Mouse (Mus musculus) layer of hippocampus, postnatal 10 days (tissue): ENCODE measurements around the gene Hist1h2bg. TPM values are rescaled to one million over a fixed set of nuclear protein-coding genes. Genes with fewer than 3 reads are reported as not detected.

Source experiments
- DNase-seq, 2 experiments: peaks; one replicate each; pipeline ENCODE4 v3.0.0; 2021; ENCODE audit warnings: low spot score in 2 of 2
- microRNA-seq, 2 experiments: library from miRNA; unstranded; fragments of <30 nt; microRNA quantifications; one replicate each; pipeline ENCODE4 v1.2.0; 2021
- total RNA-seq, 2 experiments: library from RNA; stranded (reverse); gene quantifications; 2 replicates each; pipeline ENCODE4 v1.2.3; 2021

The Hist1h2bg gene
- total RNA-seq, 2 experiments from 2014 or later: 105 to 126 TPM

DNA sequence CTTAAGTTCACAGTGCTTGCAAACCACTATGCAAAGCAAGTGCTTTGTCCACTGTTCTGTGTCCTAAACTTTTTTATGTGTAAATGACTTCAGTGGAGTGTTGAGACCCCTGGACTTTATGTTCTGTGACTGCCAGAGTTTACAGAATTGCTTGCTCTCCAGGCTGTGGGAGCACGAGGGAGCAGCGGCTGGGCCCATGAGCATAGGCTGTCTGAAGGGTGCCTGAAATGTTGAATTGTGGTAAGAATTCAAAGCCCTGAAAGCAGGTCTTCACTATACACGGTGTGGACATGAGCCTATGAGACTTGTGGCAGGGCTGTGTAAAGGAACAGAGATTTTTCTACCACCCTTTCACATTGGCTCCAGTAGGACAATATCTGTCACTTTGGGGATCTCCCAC is 40.4 kb downstream of the Hist1h2bg start:
- DNase-seq: no peak

DNA sequence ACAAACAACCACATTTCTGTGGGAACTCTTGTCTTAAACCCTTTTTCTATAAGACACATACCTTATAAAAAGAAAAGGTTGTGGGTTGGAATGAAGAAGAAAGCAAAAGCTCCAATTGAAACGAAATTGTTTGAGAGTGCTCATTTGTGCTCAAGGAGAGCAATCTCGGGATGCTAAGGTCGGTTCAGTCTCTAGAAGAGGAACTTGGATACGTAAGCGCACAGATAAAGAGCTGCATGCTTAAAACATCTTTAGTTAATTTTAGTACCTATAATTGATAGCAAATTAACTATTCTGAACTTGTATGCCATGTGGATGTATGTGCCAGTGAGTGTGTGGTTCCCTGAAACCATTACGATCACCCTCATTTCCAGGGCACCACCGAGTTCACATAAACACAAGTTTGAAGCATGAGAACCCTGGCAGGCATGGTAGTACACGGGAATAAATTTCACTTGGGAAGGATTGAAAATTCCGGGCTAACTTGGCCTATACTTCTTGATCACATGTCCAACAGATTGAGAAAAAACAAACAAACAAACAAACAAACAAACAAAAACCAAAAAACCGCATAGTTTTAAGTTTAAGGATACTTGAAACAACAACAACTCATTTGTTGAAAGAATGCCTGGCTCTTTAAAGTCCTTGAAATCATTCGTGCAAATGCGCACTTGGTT is 49.0 kb downstream of the Hist1h2bg start:
- DNase-seq: no peak

DNA sequence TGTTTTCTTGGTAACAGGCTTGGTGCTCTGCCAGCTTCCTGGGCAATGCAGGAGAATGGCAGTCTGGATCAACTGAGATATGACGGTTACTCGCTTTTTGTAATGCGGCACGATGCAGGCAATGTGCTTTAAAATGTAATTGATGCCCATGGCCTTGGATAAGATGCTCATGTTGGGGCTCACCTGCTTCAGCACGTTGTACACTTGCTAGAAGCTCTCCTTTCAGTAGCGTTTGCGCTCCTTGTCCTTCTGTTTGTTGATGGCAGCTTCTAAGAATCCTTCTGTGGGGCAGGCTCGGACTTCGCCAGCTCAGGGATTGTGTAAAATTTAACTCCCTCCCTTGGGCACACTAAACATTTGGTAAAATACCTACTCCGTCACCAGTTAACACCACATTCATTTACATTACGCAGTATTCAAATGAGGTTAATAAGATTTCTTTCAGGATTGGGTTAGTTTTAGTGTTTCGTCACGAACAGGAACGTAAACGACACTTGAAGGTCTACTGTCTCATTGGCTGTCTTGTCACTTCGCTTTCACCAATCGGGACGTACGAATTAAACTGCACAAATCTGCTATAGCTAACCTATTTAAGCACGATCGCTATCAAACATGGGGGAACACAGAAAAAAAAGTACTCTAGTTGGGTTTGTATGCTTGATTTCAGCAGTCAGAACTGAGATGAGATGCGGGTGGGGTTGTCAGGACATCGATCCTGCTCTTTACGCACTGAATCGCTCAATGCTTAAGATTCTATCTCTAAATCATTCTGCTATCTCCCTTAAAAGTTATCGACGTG is 49.7 kb downstream of the Hist1h2bg start, which contains the start of gene Hist1h2be:
Hist1h2be (minus strand) TSS at position 392 of the 799 bp plus-strand sequence.
- peak; percentile 62 to 71 for DNase-seq

Small RNA genes within 50 kb of the gene (microRNA-seq; reads per million reads assigned to microRNA genes)
- gene Gm44297: 0 reads per million in 2 experiments
- 0 reads per million in 2 experiments for gene Gm44359
- gene Gm44394: 0 reads per million in 2 experiments

Other genes with a start within 250 kb of the Hist1h2bg start
- gene Zfp322a, start 202.2 kb upstream of the Hist1h2bg start, total RNA-seq: 10 to 100 TPM; 37.0 to 40.8 TPM
- gene Abt1, start 147.5 kb upstream of the Hist1h2bg start, total RNA-seq: 1 to 10 TPM; 7.0 to 7.5 TPM
- gene Btn1a1, start 105.5 kb upstream of the Hist1h2bg start, total RNA-seq: not detected
- gene Btn2a2, start 82.5 kb upstream of the Hist1h2bg start, total RNA-seq: under 1 TPM; 0.53 to 0.58 TPM
- gene Hist1h4h, start 40.3 kb upstream of the Hist1h2bg start, total RNA-seq: 100 to 1,000 TPM; 280 to 315 TPM
- 10 to 100 TPM; 45.7 to 51.3 TPM for gene Hist1h2af, start 37.5 kb upstream of the Hist1h2bg start, total RNA-seq
- gene Hist1h3g, start 36.0 kb upstream of the Hist1h2bg start, total RNA-seq: 10 to 100 TPM; 19.1 to 19.9 TPM
- 1 to 10 TPM; 5.1 TPM for gene Hist1h2bh, start 28.0 kb upstream of the Hist1h2bg start, total RNA-seq
- 10 to 100 TPM; 28.3 to 32.7 TPM for gene Hist1h3f, start 27.3 kb upstream of the Hist1h2bg start, total RNA-seq
- 100 to 1,000 TPM; 140 to 182 TPM for gene Hist1h4f, start 19.7 kb upstream of the Hist1h2bg start, total RNA-seq
- gene Hist1h1d, start 18.1 kb upstream of the Hist1h2bg start, total RNA-seq: 1 to 10 TPM; 6.4 to 6.6 TPM
- 10 to 100 TPM; 77.0 to 85.3 TPM for gene Hist1h3e, start 9.0 kb upstream of the Hist1h2bg start, total RNA-seq
- gene Hist1h2ae, start 176 bp upstream of the Hist1h2bg start, total RNA-seq: 10 to 100 TPM; 13.0 to 14.0 TPM
- gene Hist1h2bf, start 2.8 kb downstream of the Hist1h2bg start, total RNA-seq: 10 to 100 TPM; 44.2 to 62.6 TPM
- gene Hist1h2ad, start 3.0 kb downstream of the Hist1h2bg start, total RNA-seq: 1 to 10 TPM; 5.3 to 5.6 TPM
- gene Hist1h3d, start 4.4 kb downstream of the Hist1h2bg start, total RNA-seq: 10 to 100 TPM; 13.0 to 15.0 TPM
- 100 to 1,000 TPM; 147 to 163 TPM for gene Hist1h4d, start 10.2 kb downstream of the Hist1h2bg start, total RNA-seq
- gene Hist1h2be, start 49.7 kb downstream of the Hist1h2bg start, total RNA-seq: 1 to 10 TPM; 6.7 to 8.4 TPM
- 10 to 100 TPM; 69.3 to 81.5 TPM for gene Hist1h1e, start 51.2 kb downstream of the Hist1h2bg start, total RNA-seq
- gene Hist1h2ac, start 112.6 kb downstream of the Hist1h2bg start, total RNA-seq: 1 to 10 TPM; 2.6 to 3.3 TPM
- gene Hist1h2bc, start 112.8 kb downstream of the Hist1h2bg start, total RNA-seq: 10 to 100 TPM; 27.9 to 28.0 TPM
- not detected for gene Hist1h1t, start 124.4 kb downstream of the Hist1h2bg start, total RNA-seq
- 100 to 1,000 TPM; 102 to 111 TPM for gene Hist1h4c, start 127.1 kb downstream of the Hist1h2bg start, total RNA-seq
- 1 to 10 TPM; 3.4 to 5.9 TPM for gene Hfe, start 139.5 kb downstream of the Hist1h2bg start, total RNA-seq
- 100 to 1,000 TPM in 1 of 2 experiments, 10 to 100 TPM in 1; 87.1 to 106 TPM for gene Hist1h1c, start 167.4 kb downstream of the Hist1h2bg start, total RNA-seq
- gene Hist1h3c, start 174.2 kb downstream of the Hist1h2bg start, total RNA-seq: 10 to 100 TPM; 23.5 to 26.8 TPM
- 10 to 100 TPM; 38.1 to 45.9 TPM for gene Hist1h2bb, start 175.3 kb downstream of the Hist1h2bg start, total RNA-seq
- 10 to 100 TPM; 65.7 to 68.4 TPM for gene Hist1h2ab, start 179.7 kb downstream of the Hist1h2bg start, total RNA-seq
- 10 to 100 TPM; 67.7 to 73.1 TPM for gene Hist1h3b, start 180.9 kb downstream of the Hist1h2bg start, total RNA-seq
- 10 to 100 TPM; 80.9 to 84.6 TPM for gene Hist1h4b, start 185.6 kb downstream of the Hist1h2bg start, total RNA-seq
- gene Hist1h4a, start 189.8 kb downstream of the Hist1h2bg start, total RNA-seq: 10 to 100 TPM; 71.9 to 72.7 TPM
- gene Hist1h3a, start 191.0 kb downstream of the Hist1h2bg start, total RNA-seq: 10 to 100 TPM; 68.7 to 70.1 TPM
- gene Hist1h1a, start 192.3 kb downstream of the Hist1h2bg start, total RNA-seq: 10 to 100 TPM; 47.3 to 51.5 TPM
- not detected for gene Trim38, start 198.5 kb downstream of the Hist1h2bg start, total RNA-seq
- not detected for gene Slc17a2, start 235.6 kb downstream of the Hist1h2bg start, total RNA-seq